Comparison of ENCODE assay signal across 8 mouse cellular contexts in the genomic region with DNA sequence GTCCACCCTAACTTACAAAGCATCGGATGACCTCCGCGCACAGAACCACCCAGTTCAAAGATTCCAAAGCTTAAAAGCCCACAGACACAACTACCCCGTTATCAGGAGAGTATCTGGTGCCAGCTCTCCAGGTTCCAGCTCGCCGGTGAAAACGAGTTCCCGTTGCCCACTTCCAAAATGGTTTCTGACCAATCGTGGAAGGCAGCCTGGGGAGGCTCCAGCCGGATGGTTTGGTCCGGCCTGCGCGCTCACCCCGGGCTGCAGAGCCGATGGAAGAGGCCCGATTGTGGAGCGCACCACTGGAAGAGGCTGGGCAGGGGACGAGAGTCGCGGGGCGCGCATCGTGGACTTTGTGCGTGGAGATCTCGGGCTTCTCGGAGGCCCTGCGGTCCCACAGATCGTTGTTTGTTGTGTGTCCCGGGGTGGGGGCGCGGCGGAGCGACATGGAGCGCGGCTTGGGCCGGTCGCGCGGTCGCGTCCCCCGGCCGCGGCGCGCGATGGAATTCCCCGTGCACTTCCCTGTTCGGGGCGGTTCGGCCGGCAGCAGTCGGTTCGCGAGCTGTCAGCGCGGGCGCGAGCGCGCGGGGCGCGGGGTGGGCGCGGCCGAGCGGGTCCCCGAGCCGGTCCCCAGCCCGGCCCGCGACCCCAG. TPM values are rescaled to one million over a fixed set of nuclear protein-coding genes. Genes with fewer than 3 reads are reported as not detected.
DNase-seq lines count a peak whose midpoint lies in the region; ATAC-seq lines count a peak whose summit lies in the region.

A gene (plus strand): TSS at position 275 of the 649 bp plus-strand sequence.

- H3K36me3 ChIP-seq in hindbrain, embryonic 16.5 days (ENCODE audit: control insufficient read depth, insufficient read depth, low read length): no peaks in the 10 kb centered on the region
- no peaks in the 10 kb centered on the region for H3K36me3 ChIP-seq in macrophage (ENCODE audit: inconsistent target)

- peaks cover 77% of the 10 kb centered on the region for H3K79me2 ChIP-seq in macrophage (ENCODE audit: inconsistent target)

- 0% methylated on average over 31 of the region's 73 CpGs for WGBS in hindbrain, embryonic 16.5 days
- WGBS in macrophage (ENCODE audit: missing documents): 0% methylated on average over 51 of the region's 73 CpGs

- H3K9ac ChIP-seq in hindbrain, embryonic 16.5 days (ENCODE audit: low read depth, low read length): peak within 1 kb of the TSS; percentile 95

- H3K9me3 ChIP-seq in hindbrain, embryonic 16.5 days (ENCODE audit: control insufficient read depth, low read length): no peaks in the 10 kb centered on the region

- peak within 1 kb of the TSS; percentile 79 for H3K4me2 ChIP-seq in hindbrain, embryonic 16.5 days (ENCODE audit: low read length)

- peak; percentile 92 for ATAC-seq in hindbrain, embryonic 16.5 days

- DNase-seq in WW6 (ENCODE audit: low read depth, low spot score): peak; percentile 82
- peak; percentile 71 to 88 for DNase-seq in cerebellum, postnatal 4 days (ENCODE audit: low spot score in 2 of 2)
- DNase-seq in gastrocnemius, adult 18-20 months (ENCODE audit: low spot score): peak; percentile 91
- peak; percentile 88 to 91 for DNase-seq in left cerebral cortex, adult 18-20 months (ENCODE audit: low spot score in 2 of 2)
- peak; percentile 93 for DNase-seq in right cerebral cortex, adult 18-20 months
- peak; percentile 63 for DNase-seq in urinary bladder, postnatal 10 days (ENCODE audit: low spot score)

- H3K4me1 ChIP-seq in hindbrain, embryonic 16.5 days (ENCODE audit: control insufficient read depth, insufficient read depth, low read depth, low read length): peaks cover 25% of the 10 kb centered on the region

- no peaks in the 10 kb centered on the region for H3K27me3 ChIP-seq in hindbrain, embryonic 16.5 days (replicated peaks; ENCODE audit: control insufficient read depth, insufficient read depth, low read length)

- H3K27ac ChIP-seq in hindbrain, embryonic 16.5 days (ENCODE audit: low read depth, low read length): peak within 1 kb of the TSS; percentile 94
- peak within 1 kb of the TSS; percentile 82 for H3K27ac ChIP-seq in macrophage

- peak within 1 kb of the TSS; percentile 89 for H3K4me3 ChIP-seq in hindbrain, embryonic 16.5 days (ENCODE audit: low read length)
- H3K4me3 ChIP-seq in macrophage (ENCODE audit: inconsistent target): peak within 1 kb of the TSS; percentile 94

RNA-seq across cellular contexts. Expression of the gene that starts here (rescaled TPM):
- total RNA-seq in gastrocnemius, adult 18-20 months (2021): 10 to 100 TPM; 16.1 to 17.3 TPM
- 11.9 and 27.7 TPM in 2 replicates for polyA plus RNA-seq in hindbrain, embryonic 16.5 days (2015; fragmentation: Nextera tagmentation; extraction: Ambion mirVana)
- 10 to 100 TPM; 31.2 to 33.8 TPM for total RNA-seq in left cerebral cortex, adult 18-20 months (2021)
- 100 to 1,000 TPM in 7 of 26 experiments, 10 to 100 TPM in 19; 49.4 to 172 (median 90.9) TPM for total RNA-seq in macrophage (2018; cell fraction: chromatin; rRNA removed)
- total RNA-seq in macrophage (2018; cell fraction: cytosol; rRNA removed): 100 to 1,000 TPM; 151 to 275 (median 203) TPM
- 100 to 1,000 TPM in 24 of 26 experiments, 10 to 100 TPM in 2; 77.1 to 174 (median 135) TPM for total RNA-seq in macrophage (2018; cell fraction: nucleus; rRNA removed)
- 144 to 222 TPM (median 173 TPM) in 3 replicates for polyA plus RNA-seq in macrophage (2018)

Comparison
In these comparisons a context has a peak if more than half of its experiments do, and no peak if none do; other contexts are left out.
1. Peak in every context shown above with its lines: DNase-seq, ATAC-seq, H3K4me3 ChIP-seq and H3K27ac ChIP-seq.